Mouse (Mus musculus): ENCODE results near the gene Car4. TPM values are rescaled to one million over a fixed set of nuclear protein-coding genes. Genes with fewer than 3 reads are reported as not detected.

The Car4 gene
- polyA plus RNA-seq, 1 experiment from 2014 or later, result 4.7 TPM

Other genes with a start within 250 kb of the Car4 start
- gene Mrm1, start 138.3 kb upstream of the Car4 start, polyA plus RNA-seq (2016; fragmentation: Nextera tagmentation; extraction: Ambion mirVana), result 11.0 and 11.7 TPM in 2 replicates
- 6.8 and 7.6 TPM in 2 replicates for gene Dhrs11, start 128.8 kb upstream of the Car4 start, polyA plus RNA-seq (2016; fragmentation: Nextera tagmentation; extraction: Ambion mirVana)
- gene Ggnbp2, start 87.0 kb upstream of the Car4 start, polyA plus RNA-seq (2016; fragmentation: Nextera tagmentation; extraction: Ambion mirVana), result 69.2 and 79.1 TPM in 2 replicates
- 8.5 and 9.9 TPM in 2 replicates for gene Myo19, start 77.6 kb upstream of the Car4 start, polyA plus RNA-seq (2016; fragmentation: Nextera tagmentation; extraction: Ambion mirVana)
- gene Pigw, start 77.5 kb upstream of the Car4 start, polyA plus RNA-seq (2016; fragmentation: Nextera tagmentation; extraction: Ambion mirVana), result 2.6 and 2.8 TPM in 2 replicates
- 58.1 and 62.4 TPM in 2 replicates for gene Znhit3, start 41.4 kb upstream of the Car4 start, polyA plus RNA-seq (2016; fragmentation: Nextera tagmentation; extraction: Ambion mirVana)
- 9.6 and 11.9 TPM in 2 replicates for gene Usp32, start 182.4 kb downstream of the Car4 start, polyA plus RNA-seq (2016; fragmentation: Nextera tagmentation; extraction: Ambion mirVana)
- 0.47 and 0.55 TPM in 2 replicates for gene 1700125H20Rik, start 212.6 kb downstream of the Car4 start, polyA plus RNA-seq (2016; fragmentation: Nextera tagmentation; extraction: Ambion mirVana)

Data from midbrain, embryonic 12.5 days (tissue).